Mouse (Mus musculus): Measurements from ENCODE around the gene Prpsap1. TPM values are rescaled to one million over a fixed set of nuclear protein-coding genes. Genes with fewer than 3 reads are reported as not detected.
A peak's percentile ranks its signal among the peaks of the same experiment; 100 is the strongest.

Prpsap1 gene
- polyA plus RNA-seq, 1 experiment, result 81.0 TPM

- Histone ChIP-seq H3K27me3 (ENCODE audit: control insufficient read depth, insufficient read depth, insufficient read length) (no peaks in the 10 kb centered on the region), H3K79me3 (ENCODE audit: low read depth) (peaks cover 19% of the 10 kb centered on the region), H3K36me3 (ENCODE audit: control insufficient read depth, insufficient read depth) (peaks cover 32% of the 10 kb centered on the region), H3K79me2 (ENCODE audit: control insufficient read depth, insufficient read depth) (peaks cover 41% of the 10 kb centered on the region), H3K4me3 (ENCODE audit: insufficient read depth, poor library complexity, severe bottlenecking) (peak overlapping the region; percentile 80), H3ac (ENCODE audit: control insufficient read depth, insufficient read length, low read depth) (peak overlapping the region; percentile 44)
- TF ChIP-seq MYOG (IDR thresholded peaks at IDR 0.05; ENCODE audit: control insufficient read depth, extremely low read depth, insufficient read length), result no peak
- no peak for TF ChIP-seq MYOD1 (IDR thresholded peaks at IDR 0.05; ENCODE audit: control insufficient read depth, insufficient read length, low read depth)
- TF ChIP-seq CEBPB (IDR thresholded peaks at IDR 0.05; ENCODE audit: low read depth), result no peak
- no peak for TF ChIP-seq CTCF (IDR thresholded peaks at IDR 0.05; ENCODE audit: control insufficient read depth, insufficient read depth, insufficient read length)
- no peak for TF ChIP-seq USF1 (IDR thresholded peaks at IDR 0.05; ENCODE audit: low read depth)
- TF ChIP-seq FOSL1 (IDR thresholded peaks at IDR 0.05; ENCODE audit: insufficient read depth, low read length, poor library complexity, severe bottlenecking), result no peak
- TF ChIP-seq MAX (IDR thresholded peaks at IDR 0.05), result no peak
These were observed 5.2 kb downstream of the Prpsap1 start for GRCm38 (mm10) chr11:116488693-116489375.

- Histone ChIP-seq H3K79me3 (ENCODE audit: low read depth) (peaks cover 23% of the 10 kb centered on the region), H3K4me3 (ENCODE audit: insufficient read depth, poor library complexity, severe bottlenecking) (no peak overlapping the region), H3ac (ENCODE audit: control insufficient read depth, insufficient read length, low read depth) (no peak overlapping the region), H3K36me3 (ENCODE audit: control insufficient read depth, insufficient read depth) (peaks cover 38% of the 10 kb centered on the region), H3K79me2 (ENCODE audit: control insufficient read depth, insufficient read depth) (peaks cover 45% of the 10 kb centered on the region), H3K27me3 (ENCODE audit: control insufficient read depth, insufficient read depth, insufficient read length) (no peaks in the 10 kb centered on the region)
- TF ChIP-seq USF1 (IDR thresholded peaks at IDR 0.05; ENCODE audit: low read depth) (no peak), CEBPB (IDR thresholded peaks at IDR 0.05; ENCODE audit: low read depth) (no peak), MYOD1 (IDR thresholded peaks at IDR 0.05; ENCODE audit: control insufficient read depth, insufficient read length, low read depth) (no peak), MAX (IDR thresholded peaks at IDR 0.05) (no peak), FOSL1 (IDR thresholded peaks at IDR 0.05; ENCODE audit: insufficient read depth, low read length, poor library complexity, severe bottlenecking) (no peak), CTCF (IDR thresholded peaks at IDR 0.05; ENCODE audit: control insufficient read depth, insufficient read depth, insufficient read length) (no peak), MYOG (IDR thresholded peaks at IDR 0.05; ENCODE audit: control insufficient read depth, extremely low read depth, insufficient read length) (no peak)
These were observed 5.8 kb downstream of the Prpsap1 start for GRCm38 (mm10) chr11:116488207-116488606.

DNA sequence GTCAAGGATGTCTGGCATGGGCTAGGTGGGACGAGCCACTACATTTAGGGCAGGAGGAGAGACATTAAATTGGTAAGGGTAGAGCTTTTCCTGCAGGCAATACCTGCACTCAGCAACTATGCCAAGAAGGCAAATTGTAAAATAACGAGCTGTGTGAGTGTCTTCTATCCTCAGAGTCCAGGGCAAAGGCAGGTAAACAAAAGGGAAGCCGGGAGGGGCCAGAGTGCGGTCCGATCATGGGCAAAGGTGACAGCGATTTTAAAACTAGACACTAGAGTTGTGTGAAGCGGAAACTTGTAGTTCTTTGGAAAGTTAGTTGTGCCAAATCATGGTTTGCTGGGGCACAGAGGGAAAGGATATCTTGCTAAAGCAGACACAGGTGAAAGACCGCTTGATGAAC lies 9.7 kb downstream of the Prpsap1 start:
- TF ChIP-seq MAX (IDR thresholded peaks at IDR 0.05) (no peak), USF1 (IDR thresholded peaks at IDR 0.05; ENCODE audit: low read depth) (no peak), CTCF (IDR thresholded peaks at IDR 0.05; ENCODE audit: control insufficient read depth, insufficient read depth, insufficient read length) (no peak), MYOD1 (IDR thresholded peaks at IDR 0.05; ENCODE audit: control insufficient read depth, insufficient read length, low read depth) (no peak), FOSL1 (IDR thresholded peaks at IDR 0.05; ENCODE audit: insufficient read depth, low read length, poor library complexity, severe bottlenecking) (no peak), MYOG (IDR thresholded peaks at IDR 0.05; ENCODE audit: control insufficient read depth, extremely low read depth, insufficient read length) (no peak), CEBPB (IDR thresholded peaks at IDR 0.05; ENCODE audit: low read depth) (no peak)
- Histone ChIP-seq H3K79me3 (ENCODE audit: low read depth) (peaks cover 24% of the 10 kb centered on the region), H3K27me3 (ENCODE audit: control insufficient read depth, insufficient read depth, insufficient read length) (no peaks in the 10 kb centered on the region), H3K4me3 (ENCODE audit: insufficient read depth, poor library complexity, severe bottlenecking) (no peak overlapping the region), H3ac (ENCODE audit: control insufficient read depth, insufficient read length, low read depth) (no peak overlapping the region), H3K79me2 (ENCODE audit: control insufficient read depth, insufficient read depth) (peaks cover 62% of the 10 kb centered on the region), H3K36me3 (ENCODE audit: control insufficient read depth, insufficient read depth) (peaks cover 70% of the 10 kb centered on the region)

DNA sequence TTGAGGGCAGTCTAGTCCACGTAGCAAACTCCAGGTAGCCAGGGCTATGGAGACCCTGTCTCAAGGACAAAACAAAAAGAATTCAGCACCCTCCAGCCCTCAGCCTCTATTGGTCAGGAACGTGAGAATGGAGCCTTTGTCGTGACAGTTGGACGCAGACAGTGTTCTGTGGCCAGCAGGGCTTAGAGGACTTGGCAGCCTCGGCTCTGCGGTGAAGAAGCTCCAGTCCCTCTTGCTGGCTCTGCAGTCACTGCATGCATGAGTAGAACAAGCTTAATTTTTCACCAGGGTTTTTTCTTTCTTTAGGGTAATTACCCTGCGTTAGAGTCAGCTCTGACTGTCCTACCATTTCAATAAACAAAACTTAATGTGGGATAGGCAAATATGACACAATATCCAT lies 12.2 kb downstream of the Prpsap1 start:
- TF ChIP-seq CTCF (IDR thresholded peaks at IDR 0.05; ENCODE audit: control insufficient read depth, insufficient read depth, insufficient read length) (no peak), FOSL1 (IDR thresholded peaks at IDR 0.05; ENCODE audit: insufficient read depth, low read length, poor library complexity, severe bottlenecking) (no peak), MAX (IDR thresholded peaks at IDR 0.05) (no peak), MYOD1 (IDR thresholded peaks at IDR 0.05; ENCODE audit: control insufficient read depth, insufficient read length, low read depth) (no peak), CEBPB (IDR thresholded peaks at IDR 0.05; ENCODE audit: low read depth) (no peak), USF1 (IDR thresholded peaks at IDR 0.05; ENCODE audit: low read depth) (no peak), MYOG (IDR thresholded peaks at IDR 0.05; ENCODE audit: control insufficient read depth, extremely low read depth, insufficient read length) (no peak)
- Histone ChIP-seq H3K4me3 (ENCODE audit: insufficient read depth, poor library complexity, severe bottlenecking) (no peak overlapping the region), H3K27me3 (ENCODE audit: control insufficient read depth, insufficient read depth, insufficient read length) (no peaks in the 10 kb centered on the region), H3K79me2 (ENCODE audit: control insufficient read depth, insufficient read depth) (peaks cover 37% of the 10 kb centered on the region), H3ac (ENCODE audit: control insufficient read depth, insufficient read length, low read depth) (no peak overlapping the region), H3K79me3 (ENCODE audit: low read depth) (peaks cover 9% of the 10 kb centered on the region), H3K36me3 (ENCODE audit: control insufficient read depth, insufficient read depth) (peaks cover 88% of the 10 kb centered on the region)

GRCm38 (mm10) chr11:116480975-116481374 lies 13.0 kb downstream of the Prpsap1 start:
- Histone ChIP-seq H3K79me3 (ENCODE audit: low read depth) (peaks cover 9% of the 10 kb centered on the region), H3K36me3 (ENCODE audit: control insufficient read depth, insufficient read depth) (peaks cover 88% of the 10 kb centered on the region)
- no peak for TF ChIP-seq MYOG (IDR thresholded peaks at IDR 0.05; ENCODE audit: control insufficient read depth, extremely low read depth, insufficient read length)
- no peak for TF ChIP-seq MAX (IDR thresholded peaks at IDR 0.05)
- TF ChIP-seq MYOD1 (IDR thresholded peaks at IDR 0.05; ENCODE audit: control insufficient read depth, insufficient read length, low read depth), result no peak
- TF ChIP-seq CTCF (IDR thresholded peaks at IDR 0.05; ENCODE audit: control insufficient read depth, insufficient read depth, insufficient read length), result no peak
- no peak for TF ChIP-seq FOSL1 (IDR thresholded peaks at IDR 0.05; ENCODE audit: insufficient read depth, low read length, poor library complexity, severe bottlenecking)
- no peak for TF ChIP-seq CEBPB (IDR thresholded peaks at IDR 0.05; ENCODE audit: low read depth)
- TF ChIP-seq USF1 (IDR thresholded peaks at IDR 0.05; ENCODE audit: low read depth), result no peak

More at GRCm38 (mm10) chr11:116480975-116481374, 13.0 kb downstream of the Prpsap1 start:
- peaks cover 30% of the 10 kb centered on the region for H3K79me2 ChIP-seq (ENCODE audit: control insufficient read depth, insufficient read depth)
- no peak overlapping the region for H3K4me3 ChIP-seq (ENCODE audit: insufficient read depth, poor library complexity, severe bottlenecking)
- no peak overlapping the region for H3ac ChIP-seq (ENCODE audit: control insufficient read depth, insufficient read length, low read depth)
- H3K27me3 ChIP-seq (ENCODE audit: control insufficient read depth, insufficient read depth, insufficient read length), result no peaks in the 10 kb centered on the region
